Mouse (Mus musculus): ENCODE measurements around the gene Sctr.

Sctr gene

GRCm38 (mm10) chr1:120105556-120105959 is 98.9 kb downstream of the Sctr start:
- DNase-seq (ENCODE audit: low spot score) = no peak

- DNase-seq (ENCODE audit: low spot score) = no peak
These were observed 103.2 kb downstream of the Sctr start for GRCm38 (mm10) chr1:120109741-120110432.

- no peak for DNase-seq (ENCODE audit: low spot score)
These were observed 105.1 kb downstream of the Sctr start for GRCm38 (mm10) chr1:120111766-120112165.

GRCm38 (mm10) chr1:120112251-120113187 is 105.8 kb downstream of the Sctr start:
- DNase-seq (ENCODE audit: low spot score) = no peak

Data from spleen, adult 12 weeks (tissue).